Mouse (Mus musculus) liver, embryonic 12.5 days (tissue): ENCODE measurements around the gene Yju2. TPM values are rescaled to one million over a fixed set of nuclear protein-coding genes. Genes with fewer than 3 reads are reported as not detected.

ENCODE experiments used
- ATAC-seq: fragments of 200-750 bp; cut with Nextera tagmentation; 2 replicates; pipeline ENCODE4 v1.8.0; 2017; ENCODE audit warnings: moderate number of reproducible peaks, mild to moderate bottlenecking, moderate library complexity
- H3K27ac ChIP-seq: fragments of 300-500 bp; sonication (generic); 2 replicates; pipeline ENCODE4 v1.5.1; 2016; ENCODE audit warnings: mild to moderate bottlenecking
- H3K27me3 ChIP-seq: fragments of 300-500 bp; sonication (generic); replicated peaks from 2 replicates; pipeline ENCODE4 v1.6.1; 2016; ENCODE audit warnings: mild to moderate bottlenecking, moderate library complexity
- H3K36me3 ChIP-seq: fragments of 300-500 bp; sonication (generic); 2 replicates; pipeline ENCODE4 v1.6.1; 2016; ENCODE audit warnings: mild to moderate bottlenecking, moderate library complexity
- H3K4me1 ChIP-seq: fragments of 300-500 bp; sonication (generic); 2 replicates; pipeline ENCODE4 v1.6.1; 2016
- H3K4me2 ChIP-seq: fragments of 300-500 bp; sonication (generic); 2 replicates; pipeline ENCODE4 v1.6.1; 2016; ENCODE audit warnings: mild to moderate bottlenecking, moderate library complexity
- H3K4me3 ChIP-seq: fragments of 300-500 bp; sonication (generic); 2 replicates; pipeline ENCODE4 v1.5.1; 2016; ENCODE audit warnings: mild to moderate bottlenecking, moderate library complexity
- H3K9ac ChIP-seq: fragments of 300-500 bp; sonication (generic); 2 replicates; pipeline ENCODE4 v1.6.1; 2016; ENCODE audit warnings: mild to moderate bottlenecking, moderate library complexity
- H3K9me3 ChIP-seq: fragments of 300-500 bp; sonication (generic); replicated peaks from 2 replicates; pipeline ENCODE4 v1.6.1; 2016; ENCODE audit warnings: mild to moderate bottlenecking, moderate library complexity
- WGBS: fragments of 180-500 bp; shearing (Covaris S2); methylation state at CpG from one replicate; pipeline ENCODE4 v1.1.7; 2016; ENCODE audit not compliant: insufficient replicate concordance; 5-methylcytosine and 5-hydroxymethylcytosine counted together
- polyA plus RNA-seq: library from polyadenylated mRNA; unstranded; fragments of >200 nt; fragmentation: Nextera tagmentation; extraction: Ambion mirVana; gene quantifications from 2 replicates; pipeline ENCODE4 v1.2.1, GENCODE M21; 2016

Yju2 gene
- polyA plus RNA-seq, 1 experiment from 2014 or later: 15.6 TPM

- peaks cover 23% of the 10 kb centered on the region for H3K4me1 ChIP-seq
- peak within 1 kb of the TSS; percentile 5; the same call in 1 of the 2 replicates for H3K4me2 ChIP-seq
- H3K36me3 ChIP-seq: no peaks in the 10 kb centered on the region
- H3K27ac ChIP-seq: no peak within 1 kb of the TSS
- 42% methylated on average over 6 of the region's 6 CpGs for WGBS
- H3K9ac ChIP-seq: no peak within 1 kb of the TSS
- H3K4me3 ChIP-seq: no peak within 1 kb of the TSS
- no peak for ATAC-seq
- no peaks in the 10 kb centered on the region for H3K9me3 ChIP-seq
- H3K27me3 ChIP-seq: peaks cover 25% of the 10 kb centered on the region
Observed at GRCm38 (mm10) chr17:55952447-55953027, 6.4 kb upstream of the Yju2 start, which contains the start of gene Ebi3. TSS of gene Ebi3 (plus strand) at chr17:55952640.

GRCm38 (mm10) chr17:55953751-55954150, 5.1 kb upstream of the Yju2 start:
- H3K9ac ChIP-seq: no peak overlapping the region
- no peak overlapping the region for H3K27ac ChIP-seq
- WGBS: 68% methylated on average over 6 of the region's 6 CpGs
- H3K36me3 ChIP-seq: no peaks in the 10 kb centered on the region
- no peaks in the 10 kb centered on the region for H3K9me3 ChIP-seq
- H3K27me3 ChIP-seq: peaks cover 25% of the 10 kb centered on the region
- ATAC-seq: no peak
- peaks cover 35% of the 10 kb centered on the region for H3K4me1 ChIP-seq
- no peak overlapping the region for H3K4me2 ChIP-seq
- H3K4me3 ChIP-seq: no peak overlapping the region

GRCm38 (mm10) chr17:55954229-55954628, 4.7 kb upstream of the Yju2 start:
- no peak overlapping the region for H3K4me3 ChIP-seq
- peaks cover 35% of the 10 kb centered on the region for H3K4me1 ChIP-seq
- H3K9me3 ChIP-seq: no peaks in the 10 kb centered on the region
- no peak overlapping the region for H3K9ac ChIP-seq
- WGBS: 42% methylated on average over 16 of the region's 16 CpGs
- H3K27ac ChIP-seq: no peak overlapping the region
- H3K36me3 ChIP-seq: no peaks in the 10 kb centered on the region
- no peak for ATAC-seq
- H3K4me2 ChIP-seq: no peak overlapping the region
- peaks cover 25% of the 10 kb centered on the region for H3K27me3 ChIP-seq

GRCm38 (mm10) chr17:55956129-55956528, 2.8 kb upstream of the Yju2 start:
- Histone ChIP-seq H3K4me2 (peak overlapping the region; percentile 82), H3K27me3 (peaks cover 25% of the 10 kb centered on the region), H3K4me3 (peak overlapping the region; percentile 64), H3K9ac (peak overlapping the region; percentile 61), H3K4me1 (peaks cover 51% of the 10 kb centered on the region), H3K27ac (no peak overlapping the region), H3K36me3 (peaks cover 8% of the 10 kb centered on the region), H3K9me3 (no peaks in the 10 kb centered on the region)
- peak; percentile 25; the same call in 1 of the 2 replicates for ATAC-seq
- WGBS: 2% methylated on average over 26 of the region's 26 CpGs

GRCm38 (mm10) chr17:55956591-55956990, 2.3 kb upstream of the Yju2 start:
- 38% methylated on average over 6 of the region's 6 CpGs for WGBS
- H3K9ac ChIP-seq: peak overlapping the region; percentile 61; the same call in 1 of the 2 replicates
- no peak for ATAC-seq

GRCm38 (mm10) chr17:55957168-55957567, 1.7 kb upstream of the Yju2 start:
- H3K4me3 ChIP-seq: no peak overlapping the region
- peaks cover 51% of the 10 kb centered on the region for H3K4me1 ChIP-seq
- H3K9me3 ChIP-seq: no peaks in the 10 kb centered on the region
- 17% methylated on average over 9 of the region's 9 CpGs for WGBS
- H3K4me2 ChIP-seq: no peak overlapping the region
- no peak overlapping the region for H3K27ac ChIP-seq
- H3K27me3 ChIP-seq: peaks cover 25% of the 10 kb centered on the region
- H3K36me3 ChIP-seq: peaks cover 18% of the 10 kb centered on the region
- H3K9ac ChIP-seq: no peak overlapping the region
- ATAC-seq: no peak

More at GRCm38 (mm10) chr17:55956591-55956990, 2.3 kb upstream of the Yju2 start:
- peak overlapping the region; percentile 64 for H3K4me3 ChIP-seq
- peaks cover 51% of the 10 kb centered on the region for H3K4me1 ChIP-seq
- H3K27me3 ChIP-seq: peaks cover 25% of the 10 kb centered on the region
- H3K36me3 ChIP-seq: peaks cover 13% of the 10 kb centered on the region
- H3K9me3 ChIP-seq: no peaks in the 10 kb centered on the region
- no peak overlapping the region for H3K27ac ChIP-seq
- H3K4me2 ChIP-seq: peak overlapping the region; percentile 82

GRCm38 (mm10) chr17:55957726-55958583, 944 bp upstream of the Yju2 start:
- WGBS: 69% methylated on average over 13 of the region's 13 CpGs
- Histone ChIP-seq H3K27me3 (peaks cover 25% of the 10 kb centered on the region), H3K4me2 (peak overlapping the region; percentile 83), H3K36me3 (peaks cover 24% of the 10 kb centered on the region), H3K4me1 (peaks cover 51% of the 10 kb centered on the region), H3K9ac (peak overlapping the region; percentile 69), H3K9me3 (no peaks in the 10 kb centered on the region), H3K4me3 (peak overlapping the region; percentile 67), H3K27ac (peak overlapping the region; percentile 92)
- ATAC-seq: no peak

GRCm38 (mm10) chr17:55958584-55958886, 364 bp upstream of the Yju2 start:
- ATAC-seq: no peak
- 34% methylated on average over 2 of the region's 2 CpGs for WGBS

GRCm38 (mm10) chr17:55959946-55960740, 1.2 kb downstream of the Yju2 start:
- Histone ChIP-seq H3K27me3 (peaks cover 9% of the 10 kb centered on the region; the same call in 1 of the 2 replicates), H3K9ac (peak overlapping the region; percentile 58; the same call in 1 of the 2 replicates), H3K4me1 (peaks cover 51% of the 10 kb centered on the region), H3K36me3 (peaks cover 46% of the 10 kb centered on the region), H3K4me3 (peak overlapping the region; percentile 67), H3K4me2 (peak overlapping the region; percentile 83), H3K27ac (peak overlapping the region; percentile 64), H3K9me3 (no peaks in the 10 kb centered on the region)
- ATAC-seq: no peak
- 63% methylated on average over 10 of the region's 10 CpGs for WGBS

More at GRCm38 (mm10) chr17:55958584-55958886, 364 bp upstream of the Yju2 start:
- peak overlapping the region; percentile 67 for H3K4me3 ChIP-seq
- peak overlapping the region; percentile 69 for H3K9ac ChIP-seq
- H3K4me2 ChIP-seq: peak overlapping the region; percentile 83
- peaks cover 25% of the 10 kb centered on the region for H3K27me3 ChIP-seq
- peaks cover 55% of the 10 kb centered on the region for H3K4me1 ChIP-seq
- peak overlapping the region; percentile 92 for H3K27ac ChIP-seq
- no peaks in the 10 kb centered on the region for H3K9me3 ChIP-seq
- peaks cover 30% of the 10 kb centered on the region for H3K36me3 ChIP-seq

- no peak overlapping the region for H3K9ac ChIP-seq
Observed at GRCm38 (mm10) chr17:55960791-55961190, 1.9 kb downstream of the Yju2 start.

GRCm38 (mm10) chr17:55961631-55962030, 2.7 kb downstream of the Yju2 start:
- Histone ChIP-seq H3K27me3 (no peaks in the 10 kb centered on the region), H3K36me3 (peaks cover 60% of the 10 kb centered on the region), H3K9ac (no peak overlapping the region), H3K27ac (no peak overlapping the region), H3K9me3 (no peaks in the 10 kb centered on the region), H3K4me3 (no peak overlapping the region), H3K4me1 (peaks cover 41% of the 10 kb centered on the region), H3K4me2 (no peak overlapping the region)
- WGBS: 81% methylated on average over 7 of the region's 7 CpGs
- ATAC-seq: no peak

More at GRCm38 (mm10) chr17:55960791-55961190, 1.9 kb downstream of the Yju2 start:
- no peak for ATAC-seq
- no peak overlapping the region for H3K4me2 ChIP-seq
- 0 out of 2 replicates have a peak, but pooled peaks cover 3% of the 10 kb centered on the region for H3K27me3 ChIP-seq
- H3K4me1 ChIP-seq: peaks cover 49% of the 10 kb centered on the region
- H3K27ac ChIP-seq: no peak overlapping the region
- peaks cover 51% of the 10 kb centered on the region for H3K36me3 ChIP-seq
- H3K4me3 ChIP-seq: no peak overlapping the region
- no peaks in the 10 kb centered on the region for H3K9me3 ChIP-seq
